Mouse (Mus musculus): ENCODE data around the gene Kdm1a.

DNA sequence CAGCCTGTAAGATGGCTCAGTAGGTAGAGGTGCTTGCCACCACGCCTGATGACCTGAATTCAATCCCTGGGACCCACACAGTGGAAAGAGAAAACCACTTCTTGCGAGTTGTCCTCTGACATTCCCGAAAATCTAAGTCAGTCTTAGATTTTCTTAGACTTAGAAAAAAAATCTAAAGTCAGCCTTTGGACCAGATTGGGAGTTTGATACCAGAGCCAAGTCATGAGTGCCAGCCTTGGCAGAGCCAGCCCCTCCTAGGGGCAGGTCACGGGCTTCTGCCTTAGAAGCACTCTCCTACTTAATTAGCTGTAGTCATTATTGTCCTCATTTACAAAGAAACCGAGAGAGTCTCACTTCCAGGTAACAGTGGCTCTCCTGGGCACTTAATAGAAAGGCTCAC, 19.4 kb upstream of the Kdm1a start:
- TF ChIP-seq CTCF (IDR thresholded peaks at IDR 0.05; ENCODE audit: low read depth, low read length) (no peak), POLR2A (IDR thresholded peaks at IDR 0.05; ENCODE audit: insufficient read depth, low read length) (no peak), EP300 (IDR thresholded peaks at IDR 0.05; ENCODE audit: insufficient read depth, low read depth, low read length) (no peak)
